Mouse (Mus musculus) CH12.LX (cell line): ENCODE measurements at regions not wholly inside any gene's neighbourhood (a gene's known extent, or its start where the extent isn't known, plus 50 kb on each side); places are given as distances from the start of the nearest gene placed in this dataset.

Experiments used
- DNase-seq: peaks from one replicate; pipeline ENCODE4 v3.0.0-alpha.2; 2013; ENCODE audit errors: extremely low read depth
- H3K27ac ChIP-seq: 2 replicates; pipeline ENCODE4 v1.5.1; 2012; ENCODE audit warnings: low read depth, mild to moderate bottlenecking, control low read depth, moderate library complexity; ENCODE audit not compliant: insufficient read depth
- H3K27me3 ChIP-seq: replicated peaks from 2 replicates; pipeline ENCODE3; 2012; ENCODE audit warnings: inconsistent platforms
- H3K36me3 ChIP-seq, 2 experiments: replicated peaks in 1 of 2; 2 replicates each; pipeline versions ENCODE3 to v1.6.1; 2012; ENCODE audit warnings: inconsistent platforms in 1 of 2, low read length in 1 of 2, mild to moderate bottlenecking in 1 of 2, mixed read lengths in 1 of 2, moderate library complexity in 1 of 2; ENCODE audit not compliant: control insufficient read depth in 1 of 2, insufficient read depth in 1 of 2
- H3K4me1 ChIP-seq, 2 experiments: 2 replicates each; pipeline ENCODE4 v1.6.1; 2012; ENCODE audit warnings: inconsistent platforms in 1 of 2, moderate library complexity in 1 of 2; ENCODE audit not compliant: insufficient read depth in 2 of 2, control insufficient read depth in 1 of 2
- H3K4me2 ChIP-seq: 2 replicates; pipeline ENCODE4 v1.6.1; 2012; ENCODE audit warnings: low read depth, mild to moderate bottlenecking, control low read depth; ENCODE audit not compliant: poor library complexity, insufficient read depth, severe bottlenecking
- H3K4me3 ChIP-seq, 3 experiments: fragments of 150-350 bp in 1 of 3; sonication (generic) in 1 of 3; replicated peaks in 1 of 3; 2 replicates each; pipeline versions ENCODE3 to v1.5.1; 2011 to 2012; ENCODE audit warnings: low read depth in 2 of 3, low read length in 2 of 3, mild to moderate bottlenecking in 2 of 3, moderate library complexity in 2 of 3, control low read depth in 1 of 3, improper control_type of control experiment in 1 of 3, inconsistent platforms in 1 of 3, mixed read lengths in 1 of 3; ENCODE audit not compliant: poor library complexity in 1 of 3
- H3K79me2 ChIP-seq: replicated peaks from 2 replicates; pipeline ENCODE4 v1.6.1; 2012; ENCODE audit warnings: mild to moderate bottlenecking, moderate library complexity; ENCODE audit not compliant: control insufficient read depth, poor library complexity, insufficient read depth, severe bottlenecking; ENCODE audit errors: extremely low read depth
- H3K9ac ChIP-seq: 2 replicates; pipeline ENCODE4 v1.6.1; 2012; ENCODE audit warnings: low read depth, mild to moderate bottlenecking, control low read depth, moderate library complexity; ENCODE audit not compliant: insufficient read depth
- H3K9me3 ChIP-seq: replicated peaks from 2 replicates; pipeline ENCODE3; 2012; ENCODE audit warnings: low read length, inconsistent platforms, mixed read lengths
- BHLHE40 ChIP-seq: IDR thresholded peaks from 2 replicates; pipeline ENCODE4 v1.6.1; 2011; ENCODE audit warnings: mild to moderate bottlenecking, low read depth, low read length, improper control_type of control experiment
- CHD1 ChIP-seq: IDR thresholded peaks from 2 replicates; pipeline ENCODE4 v1.6.1; 2012; ENCODE audit warnings: low read depth, low read length, improper control_type of control experiment, inconsistent platforms
- CTCF ChIP-seq, 2 experiments: IDR thresholded peaks in 1 of 2; conservative IDR thresholded peaks in 1 of 2; 2 replicates each; pipeline ENCODE4 v1.5.1; 2011 to 2012; ENCODE audit warnings: low read depth in 2 of 2, low read length in 2 of 2, improper control_type of control experiment in 1 of 2, inconsistent platforms in 1 of 2, mild to moderate bottlenecking in 1 of 2, moderate library complexity in 1 of 2
- EP300 ChIP-seq: IDR thresholded peaks from 2 replicates; pipeline ENCODE4 v1.6.1; 2011; ENCODE audit warnings: low read length, improper control_type of control experiment
- GABPA ChIP-seq: IDR thresholded peaks from 2 replicates; pipeline ENCODE4 v1.6.1; 2012; ENCODE audit warnings: low read depth, low read length, improper control_type of control experiment, inconsistent platforms; ENCODE audit not compliant: insufficient replicate concordance
- HCFC1 ChIP-seq: IDR thresholded peaks from 2 replicates; pipeline ENCODE4 v1.6.1; 2012; ENCODE audit warnings: low read depth, mild to moderate bottlenecking, inconsistent platforms, low read length, improper control_type of control experiment
- IRF4 ChIP-seq: IDR thresholded peaks from 2 replicates; pipeline ENCODE4 v1.6.1; 2014; ENCODE audit warnings: low read depth, mild to moderate bottlenecking, inconsistent platforms, low read length, improper control_type of control experiment
- JUN ChIP-seq: IDR thresholded peaks from 2 replicates; pipeline ENCODE4 v1.6.1; 2011; ENCODE audit warnings: low read depth, mild to moderate bottlenecking, low read length, improper control_type of control experiment, moderate library complexity; ENCODE audit not compliant: insufficient read depth
- JUND ChIP-seq: conservative IDR thresholded peaks from 2 replicates; pipeline ENCODE4 v1.6.1; 2011; ENCODE audit warnings: low read depth, low read length, improper control_type of control experiment
- KAT2A ChIP-seq: IDR thresholded peaks from 2 replicates; pipeline ENCODE4 v1.6.1; 2012; ENCODE audit warnings: low read length, improper control_type of control experiment, inconsistent platforms; ENCODE audit not compliant: insufficient replicate concordance
- MAFK ChIP-seq: IDR thresholded peaks from 2 replicates; pipeline ENCODE4 v1.6.1; 2011; ENCODE audit warnings: low read length, improper control_type of control experiment; ENCODE audit not compliant: insufficient replicate concordance
- MAZ ChIP-seq: IDR thresholded peaks from 2 replicates; pipeline ENCODE4 v1.6.1; 2012; ENCODE audit warnings: low read depth, mild to moderate bottlenecking, inconsistent platforms, low read length, improper control_type of control experiment, moderate library complexity
- NELFE ChIP-seq: IDR thresholded peaks from 2 replicates; pipeline ENCODE4 v1.6.1; 2011; ENCODE audit warnings: low read depth, low read length, improper control_type of control experiment
- PAX5 ChIP-seq: IDR thresholded peaks from 2 replicates; pipeline ENCODE4 v1.6.1; 2012; ENCODE audit warnings: low read length, inconsistent platforms, mixed read lengths
- POLR2A ChIP-seq: IDR thresholded peaks from 2 replicates; pipeline ENCODE4 v1.6.1; 2011; ENCODE audit warnings: low read depth, mild to moderate bottlenecking, improper control_type of control experiment, low read length
- RCOR1 ChIP-seq: conservative IDR thresholded peaks from 2 replicates; pipeline ENCODE4 v1.6.1; 2012; ENCODE audit warnings: low read depth, mild to moderate bottlenecking, inconsistent platforms, low read length, improper control_type of control experiment
- SIN3A ChIP-seq: IDR thresholded peaks from 2 replicates; pipeline ENCODE4 v1.6.1; 2012; ENCODE audit warnings: low read length, improper control_type of control experiment, inconsistent platforms
- SMC3 ChIP-seq: IDR thresholded peaks from 2 replicates; pipeline ENCODE4 v1.6.1; 2011; ENCODE audit warnings: low read depth, low read length, improper control_type of control experiment
- TBP ChIP-seq: conservative IDR thresholded peaks from 2 replicates; pipeline ENCODE4 v1.6.1; 2011; ENCODE audit warnings: low read depth, low read length, improper control_type of control experiment
- TCF12 ChIP-seq: IDR thresholded peaks from 2 replicates; pipeline ENCODE4 v1.6.1; 2014; ENCODE audit warnings: low read depth, mild to moderate bottlenecking, inconsistent platforms, low read length, improper control_type of control experiment
- UBTF ChIP-seq: IDR thresholded peaks from 2 replicates; pipeline ENCODE4 v1.6.1; 2012; ENCODE audit warnings: low read depth, mild to moderate bottlenecking, inconsistent platforms, low read length, improper control_type of control experiment, moderate library complexity
- USF1 ChIP-seq: IDR thresholded peaks from 2 replicates; pipeline ENCODE4 v1.6.1; 2014; ENCODE audit warnings: low read depth, mild to moderate bottlenecking, inconsistent platforms, low read length, improper control_type of control experiment
- ZMIZ1 ChIP-seq: IDR thresholded peaks from 2 replicates; pipeline ENCODE4 v1.6.1; 2012; ENCODE audit warnings: low read depth, mild to moderate bottlenecking, inconsistent platforms, low read length, improper control_type of control experiment
- ZNF384 ChIP-seq: IDR thresholded peaks from 2 replicates; pipeline ENCODE4 v1.6.1; 2012; ENCODE audit warnings: low read depth, low read length, improper control_type of control experiment, inconsistent platforms
- dilution Hi-C: fragments of 300-500 bp; cut with MboI; formaldehyde crosslinking; loops from 2 replicates; pipeline ENCODE4 v1.14.3; 2020; ENCODE audit warnings: low sequenced_read_pairs; ENCODE audit not compliant: extremely low pct_unique_long_range_greater_than_20kb, extremely low pct_ligation_motif_present
- in situ Hi-C: fragments of 300-500 bp; cut with MboI; formaldehyde crosslinking; loops from 3 replicates; pipeline ENCODE4 v1.14.3; 2019; ENCODE audit warnings: low sequenced_read_pairs, low pct_ligation_motif_present, low pct_unique_long_range_greater_than_20kb, mixed read lengths

DNA sequence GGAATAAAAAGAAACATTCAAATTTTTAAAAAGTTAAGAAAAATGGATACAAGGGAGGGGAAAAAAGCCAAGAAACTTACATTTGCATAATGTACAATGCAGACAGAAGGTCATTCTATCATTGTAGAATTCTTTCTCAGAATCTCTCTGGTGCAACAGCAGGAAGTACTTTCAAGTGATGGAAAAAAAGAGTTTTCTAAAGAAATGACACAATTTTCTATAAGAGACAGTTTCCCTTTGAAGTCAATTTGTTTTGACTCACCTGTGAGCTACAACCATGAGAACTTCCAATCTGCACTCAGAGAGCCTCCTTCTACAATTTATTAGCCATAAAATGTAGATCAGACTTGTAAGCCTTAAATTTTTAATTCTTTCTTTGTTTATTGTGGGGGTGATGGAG, 181.6 kb upstream of the Trib2 start:
- TF ChIP-seq TBP (no peak), EP300 (no peak), GABPA (no peak), CTCF (conservative IDR thresholded peaks at IDR 0.05 in 1 of 2, IDR thresholded peaks at IDR 0.05 in 1 of 2; ENCODE audit: low read depth in 2 of 2, low read length in 2 of 2) (no peak), JUN (no peak), ZMIZ1 (no peak), JUND (no peak), USF1 (no peak), TCF12 (no peak), MAFK (no peak), CHD1 (no peak), ZNF384 (no peak), SIN3A (no peak), MAZ (no peak), SMC3 (no peak), RCOR1 (no peak)
- no peak for DNase-seq
- no peaks in the 10 kb centered on the region for H3K4me1 ChIP-seq
- dilution Hi-C loops = no loop called here
- no peak overlapping the region for H3K27ac ChIP-seq
- no peak overlapping the region for H3K4me2 ChIP-seq
- no peaks in the 10 kb centered on the region for H3K79me2 ChIP-seq
- no peaks in the 10 kb centered on the region for H3K36me3 ChIP-seq
- H3K27me3 ChIP-seq = no peaks in the 10 kb centered on the region
- in situ Hi-C loops = no loop called here
- no peaks in the 10 kb centered on the region for H3K9me3 ChIP-seq
- no peak overlapping the region for H3K9ac ChIP-seq
- no peak overlapping the region for H3K4me3 ChIP-seq

DNA sequence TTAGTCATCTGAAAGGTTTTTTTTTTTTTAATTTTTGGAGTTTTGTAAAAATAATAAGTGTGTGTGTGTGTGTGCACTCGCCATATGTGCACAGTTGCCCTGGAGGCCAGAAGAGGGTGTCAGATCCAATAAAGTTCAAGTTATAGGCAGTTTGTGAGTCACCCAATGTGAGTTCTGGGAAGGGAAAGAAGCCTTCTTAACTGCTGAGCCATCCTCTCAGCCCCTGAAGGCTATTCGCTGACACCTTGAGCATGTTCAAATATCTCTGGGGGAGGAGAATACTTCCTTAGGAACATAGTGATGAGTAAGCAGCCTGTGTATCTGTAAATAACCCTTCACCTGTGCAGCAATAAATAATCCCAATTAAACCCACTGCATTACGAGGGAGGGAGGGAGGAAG, 177.1 kb upstream of the Trib2 start:
- Histone ChIP-seq H3K27me3 (no peaks in the 10 kb centered on the region), H3K4me3 (no peak overlapping the region), H3K27ac (no peak overlapping the region), H3K9ac (no peak overlapping the region), H3K79me2 (no peaks in the 10 kb centered on the region), H3K9me3 (no peaks in the 10 kb centered on the region), H3K4me2 (no peak overlapping the region), H3K36me3 (no peaks in the 10 kb centered on the region), H3K4me1 (no peaks in the 10 kb centered on the region)
- in situ Hi-C loops = no loop called here
- TF ChIP-seq RCOR1 = no peak
- TF ChIP-seq EP300 = no peak
- no peak for TF ChIP-seq PAX5
- TF ChIP-seq BHLHE40 = no peak
- TF ChIP-seq UBTF = no peak
- no peak for TF ChIP-seq TCF12
- no peak for TF ChIP-seq IRF4
- TF ChIP-seq CHD1 = no peak
- TF ChIP-seq SIN3A = no peak
- no peak for TF ChIP-seq JUND
- no peak for TF ChIP-seq USF1
- TF ChIP-seq HCFC1 = no peak
- TF ChIP-seq MAZ = no peak
- TF ChIP-seq NELFE = no peak
- TF ChIP-seq GABPA = no peak
- no peak for TF ChIP-seq SMC3
- TF ChIP-seq POLR2A = no peak
- TF ChIP-seq KAT2A = no peak
- DNase-seq = no peak
- dilution Hi-C loops = no loop called here
